Mouse (Mus musculus) liver, postnatal 0 days (tissue): ENCODE measurements around the gene Abcd3. TPM values are rescaled to one million over a fixed set of nuclear protein-coding genes. Genes with fewer than 3 reads are reported as not detected.

Experiments used
- ATAC-seq: fragments of 200-750 bp; cut with Nextera tagmentation; 2 replicates; pipeline ENCODE4 v1.8.0; 2017; ENCODE audit warnings: mild to moderate bottlenecking, moderate library complexity
- DNase-seq: peaks from one replicate; pipeline ENCODE4 v3.0.0-alpha.2; 2016
- H3K27ac ChIP-seq: fragments of 300-500 bp; sonication (generic); 2 replicates; pipeline ENCODE4 v1.5.1; 2014; ENCODE audit warnings: antibody characterized with exemption, moderate library complexity, mild to moderate bottlenecking, low read depth
- H3K27me3 ChIP-seq: fragments of 300-500 bp; sonication (generic); 2 replicates; pipeline ENCODE4 v1.6.1; 2014; ENCODE audit warnings: low read length, control low read depth, mixed read lengths; ENCODE audit not compliant: insufficient read depth
- H3K36me3 ChIP-seq: fragments of 300-500 bp; sonication (generic); replicated peaks from 2 replicates; pipeline ENCODE4 v1.6.1; 2014; ENCODE audit warnings: mild to moderate bottlenecking, control low read depth, low read length, moderate library complexity, mixed read lengths; ENCODE audit not compliant: insufficient read depth
- H3K4me1 ChIP-seq: fragments of 300-500 bp; sonication (generic); 2 replicates; pipeline ENCODE4 v1.6.1; 2014; ENCODE audit warnings: antibody characterized with exemption, mild to moderate bottlenecking, control low read depth; ENCODE audit not compliant: insufficient read depth
- H3K4me2 ChIP-seq: fragments of 300-500 bp; sonication (generic); 2 replicates; pipeline ENCODE4 v1.6.1; 2014; ENCODE audit warnings: low read depth, mild to moderate bottlenecking, low read length, moderate library complexity, mixed read lengths
- H3K4me3 ChIP-seq: fragments of 300-500 bp; sonication (generic); 2 replicates; pipeline ENCODE4 v1.5.1; 2014; ENCODE audit warnings: low read depth, low read length
- H3K9ac ChIP-seq: fragments of 300-500 bp; sonication (generic); replicated peaks from 2 replicates; pipeline ENCODE4 v1.6.1; 2014; ENCODE audit warnings: mild to moderate bottlenecking, moderate library complexity
- H3K9me3 ChIP-seq: fragments of 300-500 bp; sonication (generic); 2 replicates; pipeline ENCODE4 v1.6.1; 2016; ENCODE audit warnings: mild to moderate bottlenecking, control low read depth, low read length, mixed read lengths
- CTCF ChIP-seq: sonication (generic); IDR thresholded peaks from 2 replicates; pipeline ENCODE4 v1.5.1; 2016; ENCODE audit warnings: antibody characterized with exemption, low read depth
- EP300 ChIP-seq: IDR thresholded peaks from 2 replicates; pipeline ENCODE4 v1.6.1; 2016; ENCODE audit warnings: antibody characterized with exemption, low read depth, mild to moderate bottlenecking
- WGBS: fragments of 180-500 bp; shearing (Covaris S2); extraction: QIAGEN DNeasy Blood & Tissue Kit; methylation state at CpG from one replicate; pipeline ENCODE4 v1.1.7; 2014; ENCODE audit not compliant: insufficient replicate concordance; 5-methylcytosine and 5-hydroxymethylcytosine counted together
- polyA plus RNA-seq: library from polyadenylated mRNA; unstranded; fragments of >200 nt; fragmentation: Nextera tagmentation; extraction: Ambion mirVana; gene quantifications from 2 replicates; pipeline ENCODE4 v1.2.1, GENCODE M21; 2015

The Abcd3 gene
- polyA plus RNA-seq, 1 experiment from 2014 or later, result 148 TPM

GRCm38 (mm10) chr3:121739489-121740213, 75.5 kb downstream of the Abcd3 start:
- Histone ChIP-seq H3K4me2 (no peak overlapping the region), H3K9ac (no peak overlapping the region), H3K9me3 (no peaks in the 10 kb centered on the region), H3K4me3 (no peak overlapping the region), H3K27ac (no peak overlapping the region), H3K27me3 (no peaks in the 10 kb centered on the region), H3K4me1 (peaks cover 9% of the 10 kb centered on the region), H3K36me3 (no peaks in the 10 kb centered on the region)
- DNase-seq, result no peak
- ATAC-seq, result no peak
- TF ChIP-seq EP300 (no peak), CTCF (no peak)
- WGBS, result 35% methylated on average over 17 of the region's 17 CpGs

- Histone ChIP-seq H3K4me2 (no peak overlapping the region), H3K27ac (no peak overlapping the region), H3K4me3 (no peak overlapping the region), H3K9ac (no peak overlapping the region), H3K9me3 (no peaks in the 10 kb centered on the region), H3K36me3 (0 out of 2 replicates have a peak, but pooled peaks cover 2% of the 10 kb centered on the region), H3K4me1 (peaks cover 9% of the 10 kb centered on the region), H3K27me3 (no peaks in the 10 kb centered on the region)
- DNase-seq (no peak), ATAC-seq (peak; percentile 68)
- TF ChIP-seq EP300, result no peak
- no peak for TF ChIP-seq CTCF
- WGBS, result 64% methylated on average over 9 of the region's 9 CpGs
Observed at GRCm38 (mm10) chr3:121738742-121739342, 76.3 kb downstream of the Abcd3 start.

- H3K4me3 ChIP-seq, result no peak overlapping the region
- TF ChIP-seq CTCF (no peak), EP300 (no peak)
- H3K36me3 ChIP-seq, result 0 out of 2 replicates have a peak, but pooled peaks cover 2% of the 10 kb centered on the region
- H3K27me3 ChIP-seq, result no peaks in the 10 kb centered on the region
- ATAC-seq (no peak), DNase-seq (no peak)
- no peak overlapping the region for H3K27ac ChIP-seq
- H3K9me3 ChIP-seq, result no peaks in the 10 kb centered on the region
- no peak overlapping the region for H3K9ac ChIP-seq
- WGBS, result 45% methylated on average over 2 of the region's 2 CpGs
- H3K4me2 ChIP-seq, result no peak overlapping the region
- H3K4me1 ChIP-seq, result peaks cover 9% of the 10 kb centered on the region
Observed at GRCm38 (mm10) chr3:121737901-121738300, 77.2 kb downstream of the Abcd3 start.

- peak; percentile 47 for DNase-seq
- ATAC-seq, result no peak
- TF ChIP-seq CTCF (peak; percentile 67), EP300 (no peak)
- H3K4me2 ChIP-seq, result no peak overlapping the region
- H3K27me3 ChIP-seq, result no peaks in the 10 kb centered on the region
- WGBS, result 63% methylated on average over 1 of the region's 1 CpGs
- no peak overlapping the region for H3K4me3 ChIP-seq
- peaks cover 9% of the 10 kb centered on the region for H3K4me1 ChIP-seq
- no peak overlapping the region for H3K27ac ChIP-seq
- H3K36me3 ChIP-seq, result 0 out of 2 replicates have a peak, but pooled peaks cover 2% of the 10 kb centered on the region
- H3K9me3 ChIP-seq, result no peaks in the 10 kb centered on the region
- no peak overlapping the region for H3K9ac ChIP-seq
Observed at GRCm38 (mm10) chr3:121737453-121737852, 77.6 kb downstream of the Abcd3 start.

GRCm38 (mm10) chr3:121736025-121736744, 78.9 kb downstream of the Abcd3 start:
- H3K27ac ChIP-seq, result no peak overlapping the region
- H3K36me3 ChIP-seq, result 0 out of 2 replicates have a peak, but pooled peaks cover 2% of the 10 kb centered on the region
- peak; percentile 80 for TF ChIP-seq CTCF
- no peak for TF ChIP-seq EP300
- peaks cover 9% of the 10 kb centered on the region for H3K4me1 ChIP-seq
- ATAC-seq, result peak; percentile 69
- no peaks in the 10 kb centered on the region for H3K27me3 ChIP-seq
- no peaks in the 10 kb centered on the region for H3K9me3 ChIP-seq
- H3K9ac ChIP-seq, result no peak overlapping the region
- peak; percentile 74 for DNase-seq
- 43% methylated on average over 18 of the region's 18 CpGs for WGBS
- no peak overlapping the region for H3K4me3 ChIP-seq
- H3K4me2 ChIP-seq, result peak overlapping the region; percentile 26; the same call in 1 of the 2 replicates

GRCm38 (mm10) chr3:121735542-121735941, 79.6 kb downstream of the Abcd3 start:
- no peak overlapping the region for H3K27ac ChIP-seq
- no peak for ATAC-seq

More at GRCm38 (mm10) chr3:121735542-121735941, 79.6 kb downstream of the Abcd3 start:
- 71% methylated on average over 7 of the region's 7 CpGs for WGBS
- no peak for DNase-seq
- Histone ChIP-seq H3K4me2 (no peak overlapping the region), H3K9ac (no peak overlapping the region), H3K36me3 (0 out of 2 replicates have a peak, but pooled peaks cover 2% of the 10 kb centered on the region), H3K4me3 (no peak overlapping the region), H3K4me1 (peaks cover 9% of the 10 kb centered on the region), H3K9me3 (no peaks in the 10 kb centered on the region), H3K27me3 (no peaks in the 10 kb centered on the region)
- TF ChIP-seq CTCF (no peak), EP300 (no peak)
